Mouse (Mus musculus) layer of hippocampus, adult 2 months (tissue): ENCODE data around the gene Tysnd1. TPM values are rescaled to one million over a fixed set of nuclear protein-coding genes. Genes with fewer than 3 reads are reported as not detected.
A peak's percentile ranks its signal among the peaks of the same experiment; 100 is the strongest.

ENCODE experiments used
- DNase-seq, 2 experiments: peaks; one replicate each; pipeline ENCODE4 v3.0.0; 2022; ENCODE audit warnings: low spot score in 2 of 2
- H3K27ac ChIP-seq: fragments of 200-600 bp; 2 replicates; pipeline ENCODE4 v1.8.1; 2022
- H3K4me3 ChIP-seq: fragments of 200-600 bp; 2 replicates; pipeline ENCODE4 v1.8.1; 2022; ENCODE audit warnings: mild to moderate bottlenecking
- CTCF ChIP-seq: fragments of 200-600 bp; conservative IDR thresholded peaks from 2 replicates; pipeline ENCODE4 v1.8.1; 2022; ENCODE audit warnings: antibody characterized with exemption, mild to moderate bottlenecking, moderate library complexity
- total RNA-seq, 2 experiments: library from RNA; stranded (reverse); gene quantifications; 2 replicates each; pipeline ENCODE4 v1.2.3; 2021

The Tysnd1 gene
- total RNA-seq, 2 experiments from 2014 or later = 23.3 to 23.8 TPM

- no peak overlapping the region for H3K27ac ChIP-seq
- TF ChIP-seq CTCF = no peak
Observed at GRCm38 (mm10) chr10:61662391-61662988, 32.8 kb upstream of the Tysnd1 start.

GRCm38 (mm10) chr10:61665111-61665510, 30.2 kb upstream of the Tysnd1 start:
- no peak for DNase-seq
- no peak for TF ChIP-seq CTCF

More at GRCm38 (mm10) chr10:61662391-61662988, 32.8 kb upstream of the Tysnd1 start:
- DNase-seq = no peak
- no peak overlapping the region for H3K4me3 ChIP-seq

GRCm38 (mm10) chr10:61665651-61666050, 29.7 kb upstream of the Tysnd1 start:
- TF ChIP-seq CTCF = no peak
- no peak for DNase-seq
- Histone ChIP-seq H3K4me3 (no peak overlapping the region), H3K27ac (no peak overlapping the region)

More at GRCm38 (mm10) chr10:61665111-61665510, 30.2 kb upstream of the Tysnd1 start:
- Histone ChIP-seq H3K4me3 (no peak overlapping the region), H3K27ac (no peak overlapping the region)

- no peak for DNase-seq
- no peak for TF ChIP-seq CTCF
- Histone ChIP-seq H3K4me3 (no peak overlapping the region), H3K27ac (no peak overlapping the region)
Observed at GRCm38 (mm10) chr10:61669289-61669688, 26.0 kb upstream of the Tysnd1 start.

GRCm38 (mm10) chr10:61669896-61670295, 25.4 kb upstream of the Tysnd1 start:
- DNase-seq = no peak
- no peak for TF ChIP-seq CTCF
- no peak overlapping the region for H3K4me3 ChIP-seq
- H3K27ac ChIP-seq = no peak overlapping the region

- Histone ChIP-seq H3K4me3 (no peak overlapping the region), H3K27ac (no peak overlapping the region)
- peak; percentile 61 for TF ChIP-seq CTCF
- no peak for DNase-seq
Observed at GRCm38 (mm10) chr10:61670758-61671157, 24.6 kb upstream of the Tysnd1 start.

GRCm38 (mm10) chr10:61675935-61676334, 19.4 kb upstream of the Tysnd1 start:
- Histone ChIP-seq H3K4me3 (no peak overlapping the region), H3K27ac (no peak overlapping the region)
- no peak for DNase-seq
- no peak for TF ChIP-seq CTCF

- DNase-seq = no peak
- Histone ChIP-seq H3K27ac (peak overlapping the region; percentile 95), H3K4me3 (peak overlapping the region; percentile 93)
- TF ChIP-seq CTCF = no peak
Observed at GRCm38 (mm10) chr10:61679545-61679944, 15.8 kb upstream of the Tysnd1 start.

GRCm38 (mm10) chr10:61680015-61680913, 15.1 kb upstream of the Tysnd1 start, which contains the start of gene Sar1a:
Gene Sar1a, plus strand, starts transcription at chr10:61680299.
- DNase-seq = peak; percentile 98 to 99
- Histone ChIP-seq H3K27ac (peak within 1 kb of the TSS; percentile 95), H3K4me3 (peak within 1 kb of the TSS; percentile 93)
- TF ChIP-seq CTCF = no peak

GRCm38 (mm10) chr10:61689405-61689804, 5.9 kb upstream of the Tysnd1 start:
- Histone ChIP-seq H3K4me3 (no peak overlapping the region), H3K27ac (no peak overlapping the region)

GRCm38 (mm10) chr10:61693563-61693962, 1.8 kb upstream of the Tysnd1 start:
- TF ChIP-seq CTCF = no peak
- no peak for DNase-seq
- H3K27ac ChIP-seq = no peak overlapping the region
- no peak overlapping the region for H3K4me3 ChIP-seq

More at GRCm38 (mm10) chr10:61689405-61689804, 5.9 kb upstream of the Tysnd1 start:
- no peak for TF ChIP-seq CTCF
- DNase-seq = no peak

- H3K27ac ChIP-seq = peak overlapping the region; percentile 87
- no peak for TF ChIP-seq CTCF
- H3K4me3 ChIP-seq = peak overlapping the region; percentile 70
- no peak for DNase-seq
Observed at GRCm38 (mm10) chr10:61695703-61696559, 617 bp downstream of the Tysnd1 start.

- TF ChIP-seq CTCF = no peak
Observed at GRCm38 (mm10) chr10:61696560-61696823, 1.2 kb downstream of the Tysnd1 start.

More at GRCm38 (mm10) chr10:61696560-61696823, 1.2 kb downstream of the Tysnd1 start:
- H3K4me3 ChIP-seq = peak overlapping the region; percentile 70
- no peak for DNase-seq
- peak overlapping the region; percentile 87; the same call in 1 of the 2 replicates for H3K27ac ChIP-seq
